Mouse (Mus musculus) erythroblast, embryonic 14.5 days (primary cell): Measurements from ENCODE around the gene Trafd1. TPM values are rescaled to one million over a fixed set of nuclear protein-coding genes. Genes with fewer than 3 reads are reported as not detected.

ENCODE experiments used
- H3K27me3 ChIP-seq: 2 replicates; pipeline ENCODE4 v1.6.1; 2012; ENCODE audit warnings: inconsistent platforms; ENCODE audit not compliant: control insufficient read depth
- H3K36me3 ChIP-seq: 2 replicates; pipeline ENCODE4 v1.6.1; 2012; ENCODE audit warnings: mild to moderate bottlenecking, inconsistent platforms; ENCODE audit not compliant: control insufficient read depth
- H3K4me1 ChIP-seq: 2 replicates; pipeline ENCODE4 v1.6.1; 2012; ENCODE audit warnings: inconsistent platforms; ENCODE audit not compliant: control insufficient read depth
- H3K4me3 ChIP-seq: replicated peaks from 2 replicates; pipeline ENCODE3; 2012; ENCODE audit warnings: moderate library complexity, mild to moderate bottlenecking, inconsistent platforms
- H3K9me3 ChIP-seq: 2 replicates; pipeline ENCODE4 v1.6.1; 2012; ENCODE audit warnings: low read length, inconsistent platforms, mixed read lengths; ENCODE audit not compliant: control insufficient read depth
- GATA1 ChIP-seq: IDR thresholded peaks from 2 replicates; pipeline ENCODE4 v1.6.1; 2012; ENCODE audit warnings: low read length, inconsistent platforms, mixed read lengths
- TAL1 ChIP-seq: IDR thresholded peaks from 3 replicates; pipeline ENCODE4 v1.6.1; 2012; ENCODE audit warnings: low read length, inconsistent platforms, mixed read lengths
- polyA plus RNA-seq: library from polyadenylated mRNA; stranded (reverse); fragments of >175 nt; gene quantifications from 2 replicates; pipeline ENCODE4 v1.2.3, GENCODE M21; 2012

Trafd1 gene
- polyA plus RNA-seq, 1 experiment: 1.8 TPM

- Histone ChIP-seq H3K36me3 (peaks cover 95% of the 10 kb centered on the region), H3K4me1 (no peaks in the 10 kb centered on the region)
- TF ChIP-seq GATA1: no peak
- no peak for TF ChIP-seq TAL1
These were observed 59.2 kb downstream of the Trafd1 start for GRCm38 (mm10) chr5:121326079-121326805.

More at GRCm38 (mm10) chr5:121326079-121326805, 59.2 kb downstream of the Trafd1 start:
- H3K9me3 ChIP-seq: no peaks in the 10 kb centered on the region
- no peak overlapping the region for H3K4me3 ChIP-seq
- H3K27me3 ChIP-seq: no peaks in the 10 kb centered on the region; the same call in 1 of the 2 replicates

Other genes with a start within 250 kb of the Trafd1 start
- 1.5 and 2.0 TPM in 2 replicates for gene Ptpn11, start 194.2 kb downstream of the Trafd1 start, polyA plus RNA-seq
- gene Rpl6, start 181.2 kb downstream of the Trafd1 start, polyA plus RNA-seq: 24.9 and 56.7 TPM in 2 replicates
- 10.6 and 12.1 TPM in 2 replicates for gene Hectd4, start 165.4 kb downstream of the Trafd1 start, polyA plus RNA-seq
- 0.10 and 0.11 TPM in 2 replicates for gene Naa25, start 12.3 kb upstream of the Trafd1 start, polyA plus RNA-seq
- 0.14 TPM in 1 of 2 replicates, not detected in the other for gene Tmem116, start 66.3 kb upstream of the Trafd1 start, polyA plus RNA-seq
- gene Erp29, start 66.9 kb upstream of the Trafd1 start, polyA plus RNA-seq: 14.1 and 15.8 TPM in 2 replicates
- gene Adam1b, start 117.8 kb upstream of the Trafd1 start, polyA plus RNA-seq: 0.03 TPM in 1 of 2 replicates, not detected in the other
- 0.01 and 0.02 TPM in 2 replicates for gene Adam1a, start 159.8 kb upstream of the Trafd1 start, polyA plus RNA-seq
- 0.01 TPM in 1 of 2 replicates, not detected in the other for gene Gm42878, start 159.8 kb upstream of the Trafd1 start, polyA plus RNA-seq
- 7.0 and 9.2 TPM in 2 replicates for gene Mapkapk5, start 160.3 kb upstream of the Trafd1 start, polyA plus RNA-seq
- 11.0 and 12.8 TPM in 2 replicates for gene Aldh2, start 208.2 kb upstream of the Trafd1 start, polyA plus RNA-seq
- 0.04 and 0.06 TPM in 2 replicates for gene Acad12, start 233.3 kb upstream of the Trafd1 start, polyA plus RNA-seq